Mouse (Mus musculus) heart, embryonic 14.5 days (tissue): ENCODE measurements at regions not wholly inside any gene's neighbourhood (a gene's known extent, or its start where the extent isn't known, plus 50 kb on each side); places are given as distances from the start of the nearest gene placed in this dataset.

ENCODE experiments used
- ATAC-seq: fragments of 200-750 bp; cut with Nextera tagmentation; 2 replicates; pipeline ENCODE4 v1.8.0; 2017; ENCODE audit warnings: low read depth, moderate TSS enrichment; ENCODE audit not compliant: insufficient number of reproducible peaks, insufficient read depth, low FRiP score
- H3K27ac ChIP-seq, 2 experiments: fragments of 200-500 bp in 1 of 2; fragments of 300-500 bp in 1 of 2; sonication (generic) in 1 of 2; replicated peaks in 1 of 2; 2 replicates each; pipeline ENCODE4 v1.5.1; 2012 to 2014; ENCODE audit warnings: low read depth in 2 of 2, low read length in 2 of 2, control low read depth in 1 of 2, mild to moderate bottlenecking in 1 of 2, mixed read lengths in 1 of 2; ENCODE audit not compliant: control insufficient read depth in 1 of 2, insufficient read depth in 1 of 2
- H3K27me3 ChIP-seq: fragments of 300-500 bp; sonication (generic); 2 replicates; pipeline ENCODE4 v1.6.1; 2014; ENCODE audit warnings: mild to moderate bottlenecking, low read length, control low read depth; ENCODE audit not compliant: control insufficient read depth, insufficient read depth
- H3K36me3 ChIP-seq: fragments of 300-500 bp; sonication (generic); 2 replicates; pipeline ENCODE4 v1.6.1; 2014; ENCODE audit warnings: mild to moderate bottlenecking, control low read depth, low read length, mixed read lengths; ENCODE audit not compliant: control insufficient read depth, insufficient read depth
- H3K4me1 ChIP-seq, 2 experiments: fragments of 200-500 bp in 1 of 2; fragments of 300-500 bp in 1 of 2; sonication (generic) in 1 of 2; 2 replicates each; pipeline ENCODE4 v1.6.1; 2012 to 2014; ENCODE audit warnings: low read length in 2 of 2, control low read depth in 1 of 2, mixed read lengths in 1 of 2; ENCODE audit not compliant: control insufficient read depth in 2 of 2, insufficient read depth in 2 of 2
- H3K4me2 ChIP-seq: fragments of 300-500 bp; sonication (generic); 2 replicates; pipeline ENCODE4 v1.6.1; 2014; ENCODE audit warnings: mild to moderate bottlenecking, low read length
- H3K4me3 ChIP-seq, 2 experiments: fragments of 200-500 bp in 1 of 2; fragments of 300-500 bp in 1 of 2; sonication (generic) in 1 of 2; 2 replicates each; pipeline ENCODE4 v1.5.1; 2012 to 2014; ENCODE audit warnings: low read length in 2 of 2, mild to moderate bottlenecking in 2 of 2, control low read depth in 1 of 2, low read depth in 1 of 2, moderate library complexity in 1 of 2; ENCODE audit not compliant: control insufficient read depth in 1 of 2, insufficient read depth in 1 of 2
- H3K9ac ChIP-seq: fragments of 300-500 bp; sonication (generic); 2 replicates; pipeline ENCODE4 v1.6.1; 2014; ENCODE audit warnings: mild to moderate bottlenecking, low read length
- H3K9me3 ChIP-seq: fragments of 300-500 bp; sonication (generic); 2 replicates; pipeline ENCODE4 v1.6.1; 2016; ENCODE audit warnings: low read length, control low read depth; ENCODE audit not compliant: control insufficient read depth
- WGBS: fragments of 180-500 bp; shearing (Covaris S2); extraction: QIAGEN DNeasy Blood & Tissue Kit; methylation state at CpG from one replicate; pipeline ENCODE4 v1.1.7; 2014; 5-methylcytosine and 5-hydroxymethylcytosine counted together

DNA sequence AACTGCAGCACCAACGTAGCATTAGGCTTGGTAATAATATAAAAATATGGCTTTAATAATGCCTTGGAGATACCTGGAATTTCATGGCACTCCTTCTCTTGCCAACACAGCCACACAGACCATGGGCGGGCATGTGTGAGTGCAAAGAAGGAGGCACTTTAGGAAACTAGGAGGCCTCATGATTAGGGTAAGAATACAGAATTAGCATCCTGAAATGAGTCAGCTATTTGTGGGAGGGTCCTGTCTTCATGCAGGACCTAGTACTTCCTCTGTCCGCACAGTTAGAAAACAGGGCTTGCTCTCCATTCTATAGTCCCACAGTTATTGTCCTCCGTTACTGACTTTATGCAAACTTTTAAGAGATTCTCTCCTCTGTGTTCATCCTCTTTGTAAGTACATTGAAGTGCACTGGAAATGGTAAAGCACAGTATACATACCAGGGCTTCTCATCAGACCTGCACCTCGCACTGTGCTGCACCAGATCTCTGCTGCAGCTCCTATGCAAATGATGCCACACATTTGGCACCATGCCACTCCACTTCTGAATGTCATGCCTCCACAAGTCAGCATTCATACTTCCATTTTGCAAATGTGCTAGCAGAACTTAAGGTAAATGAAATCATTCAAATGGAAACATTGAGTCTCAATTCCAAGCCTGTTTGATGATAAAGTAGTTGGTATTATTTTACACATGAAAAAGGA lies 423.7 kb upstream of the 4930452B06Rik start:
- H3K27ac ChIP-seq, result no peak overlapping the region
- H3K9ac ChIP-seq, result no peak overlapping the region
- H3K4me1 ChIP-seq, result 0 out of 4 replicates have a peak, but pooled peaks cover 0 to 5% of the 10 kb centered on the region in 2 experiments
- no peaks in the 10 kb centered on the region for H3K9me3 ChIP-seq
- H3K4me2 ChIP-seq, result no peak overlapping the region
- no peaks in the 10 kb centered on the region for H3K27me3 ChIP-seq
- 67% methylated on average over 5 of the region's 5 CpGs for WGBS
- no peak for ATAC-seq
- H3K4me3 ChIP-seq, result no peak overlapping the region
- no peaks in the 10 kb centered on the region for H3K36me3 ChIP-seq

DNA sequence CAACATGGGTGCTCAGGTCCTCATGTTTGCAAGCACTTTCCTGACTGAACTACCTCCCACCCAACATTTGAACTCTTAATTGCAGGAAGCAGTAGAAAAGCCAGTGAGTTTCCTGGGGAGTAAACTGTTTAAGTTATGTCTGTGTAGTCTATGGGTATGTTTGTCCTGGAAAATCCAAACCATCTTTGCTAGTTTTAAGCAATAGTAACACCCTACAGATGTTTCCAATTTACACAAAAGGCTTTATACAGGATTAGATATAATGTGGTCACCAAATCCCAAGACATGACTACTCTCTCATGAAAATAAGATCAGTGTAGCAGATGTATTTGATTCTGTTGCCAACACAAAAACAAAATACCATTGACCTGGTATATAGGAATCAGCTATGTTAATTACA lies 421.1 kb upstream of the 4930452B06Rik start:
- Histone ChIP-seq H3K9ac (no peak overlapping the region), H3K27ac (no peak overlapping the region), H3K9me3 (no peaks in the 10 kb centered on the region), H3K4me1 (0 out of 4 replicates have a peak, but pooled peaks cover 0 to 5% of the 10 kb centered on the region in 2 experiments), H3K27me3 (no peaks in the 10 kb centered on the region), H3K4me3 (no peak overlapping the region), H3K36me3 (no peaks in the 10 kb centered on the region), H3K4me2 (no peak overlapping the region)
- ATAC-seq, result no peak

DNA sequence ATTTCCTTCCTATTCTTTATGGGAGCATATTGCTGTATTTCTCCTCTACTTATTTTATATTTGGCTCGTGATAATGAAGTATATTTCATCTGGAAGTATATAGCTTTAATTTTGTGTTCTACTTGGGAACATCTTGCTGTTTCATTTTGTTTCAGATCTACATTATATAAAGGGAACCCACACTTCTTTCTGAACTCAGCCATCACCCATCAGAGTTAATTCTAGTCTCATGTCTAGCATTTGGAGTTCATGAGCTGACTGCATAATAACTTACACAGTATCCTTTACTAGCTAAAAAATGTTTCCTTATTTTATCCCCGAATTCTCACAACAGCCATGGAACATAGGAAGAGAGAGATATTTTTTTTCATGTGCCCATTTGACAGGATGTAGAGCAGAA lies 413.6 kb upstream of the 4930452B06Rik start:
- no peak for ATAC-seq
- Histone ChIP-seq H3K27me3 (no peaks in the 10 kb centered on the region), H3K9ac (no peak overlapping the region), H3K27ac (no peak overlapping the region), H3K9me3 (no peaks in the 10 kb centered on the region), H3K4me1 (no peaks in the 10 kb centered on the region), H3K36me3 (no peaks in the 10 kb centered on the region), H3K4me3 (no peak overlapping the region), H3K4me2 (no peak overlapping the region)
- 57% methylated on average over 2 of the region's 2 CpGs for WGBS

DNA sequence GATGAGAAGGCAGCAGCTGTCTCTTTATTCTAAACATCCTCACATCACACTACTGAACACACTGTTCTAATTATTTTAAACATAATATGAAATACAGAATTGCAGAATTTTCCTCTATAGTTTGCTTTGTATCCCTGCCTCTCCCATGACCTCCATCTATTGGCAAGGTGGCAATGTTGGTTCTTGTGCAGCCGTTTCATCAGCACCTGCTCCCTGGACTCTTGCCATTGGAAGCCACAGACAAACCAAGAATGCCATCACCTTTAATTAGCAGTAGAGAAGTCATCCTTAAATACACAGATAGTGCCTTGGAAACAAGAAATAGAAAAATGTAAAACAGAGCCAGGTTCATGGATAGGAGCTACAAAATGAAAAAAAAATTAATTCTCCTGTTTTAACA lies 413.0 kb upstream of the 4930452B06Rik start:
- WGBS, result 74% methylated on average over 1 of the region's 1 CpGs
- ATAC-seq, result no peak
- Histone ChIP-seq H3K4me1 (no peaks in the 10 kb centered on the region), H3K4me3 (no peak overlapping the region), H3K4me2 (no peak overlapping the region), H3K27me3 (no peaks in the 10 kb centered on the region), H3K27ac (no peak overlapping the region), H3K9ac (no peak overlapping the region), H3K36me3 (no peaks in the 10 kb centered on the region), H3K9me3 (no peaks in the 10 kb centered on the region)

DNA sequence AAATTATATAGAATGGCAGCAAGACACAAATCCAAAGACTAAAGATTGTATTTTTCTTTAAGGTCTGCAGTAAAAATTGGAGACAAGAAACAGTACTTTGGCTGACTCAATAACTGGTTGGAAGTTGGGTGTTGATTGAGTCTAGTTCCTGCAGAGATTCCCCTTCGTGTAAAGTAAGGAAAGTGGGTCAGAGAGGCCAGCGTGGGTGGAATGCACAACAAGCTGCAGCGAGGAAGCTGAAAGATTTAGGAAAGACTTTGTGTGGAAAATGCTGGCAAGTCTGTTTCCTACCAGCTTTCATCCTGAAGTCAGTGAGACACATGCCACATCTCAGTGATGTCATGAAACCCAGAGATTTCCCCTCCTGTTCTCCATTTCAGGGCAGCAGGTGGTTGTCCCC lies 405.1 kb upstream of the 4930452B06Rik start:
- no peaks in the 10 kb centered on the region for H3K36me3 ChIP-seq
- no peaks in the 10 kb centered on the region; a peak in 1 of 4 replicates for H3K4me1 ChIP-seq
- no peak overlapping the region for H3K4me3 ChIP-seq
- H3K27ac ChIP-seq, result no peak overlapping the region
- H3K9ac ChIP-seq, result no peak overlapping the region
- no peak overlapping the region for H3K4me2 ChIP-seq
- no peaks in the 10 kb centered on the region for H3K9me3 ChIP-seq
- WGBS, result 59% methylated on average over 3 of the region's 3 CpGs
- H3K27me3 ChIP-seq, result no peaks in the 10 kb centered on the region
- ATAC-seq, result no peak

DNA sequence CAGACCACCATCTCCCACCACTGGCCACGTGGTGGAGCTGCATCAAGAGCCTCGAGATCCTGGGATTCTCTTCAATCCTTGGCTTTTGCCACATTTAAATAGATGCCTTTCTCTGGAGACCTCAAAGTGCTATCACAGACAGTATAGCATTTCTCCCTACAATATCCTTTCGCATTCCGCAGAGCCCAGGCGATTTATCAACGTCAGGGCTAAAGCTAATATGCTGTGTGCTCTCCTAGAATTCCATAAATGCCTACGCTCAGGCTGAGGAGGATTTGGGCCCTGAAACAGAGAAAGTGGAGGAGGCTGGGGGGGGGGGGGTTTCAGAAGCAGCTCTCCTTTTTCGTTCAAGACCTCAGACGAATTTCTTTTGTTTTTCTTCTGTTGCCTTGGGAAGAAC lies 394.0 kb upstream of the 4930452B06Rik start:
- Histone ChIP-seq H3K4me2 (no peak overlapping the region), H3K27ac (no peak overlapping the region), H3K4me3 (no peak overlapping the region), H3K36me3 (no peaks in the 10 kb centered on the region), H3K27me3 (no peaks in the 10 kb centered on the region), H3K9ac (no peak overlapping the region), H3K4me1 (no peaks in the 10 kb centered on the region), H3K9me3 (no peaks in the 10 kb centered on the region)
- no peak for ATAC-seq
- 57% methylated on average over 9 of the region's 9 CpGs for WGBS

DNA sequence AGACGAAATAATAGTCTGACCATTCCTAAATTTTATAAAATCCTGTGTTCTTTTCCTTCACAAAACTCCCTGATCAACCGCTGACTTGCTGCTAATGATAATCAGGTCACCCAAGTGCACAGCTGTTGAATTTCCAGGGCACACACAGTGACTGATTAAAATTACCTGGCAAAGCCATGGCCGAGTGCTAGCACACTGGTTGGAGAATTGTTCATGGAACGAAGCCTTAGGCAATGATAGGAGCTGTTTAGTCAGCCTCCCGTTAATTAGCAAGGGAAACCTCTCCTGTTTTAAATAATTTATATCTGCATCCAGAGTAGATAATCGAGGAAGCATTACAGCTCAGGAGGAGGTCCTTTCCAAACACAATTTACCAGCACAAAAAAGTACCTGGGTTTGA lies 362.8 kb upstream of the 4930452B06Rik start:
- Histone ChIP-seq H3K27ac (no peak overlapping the region), H3K9me3 (no peaks in the 10 kb centered on the region), H3K9ac (no peak overlapping the region), H3K4me3 (no peak overlapping the region), H3K4me1 (no peaks in the 10 kb centered on the region), H3K36me3 (no peaks in the 10 kb centered on the region), H3K4me2 (no peak overlapping the region), H3K27me3 (no peaks in the 10 kb centered on the region)
- 73% methylated on average over 6 of the region's 6 CpGs for WGBS
- no peak for ATAC-seq

DNA sequence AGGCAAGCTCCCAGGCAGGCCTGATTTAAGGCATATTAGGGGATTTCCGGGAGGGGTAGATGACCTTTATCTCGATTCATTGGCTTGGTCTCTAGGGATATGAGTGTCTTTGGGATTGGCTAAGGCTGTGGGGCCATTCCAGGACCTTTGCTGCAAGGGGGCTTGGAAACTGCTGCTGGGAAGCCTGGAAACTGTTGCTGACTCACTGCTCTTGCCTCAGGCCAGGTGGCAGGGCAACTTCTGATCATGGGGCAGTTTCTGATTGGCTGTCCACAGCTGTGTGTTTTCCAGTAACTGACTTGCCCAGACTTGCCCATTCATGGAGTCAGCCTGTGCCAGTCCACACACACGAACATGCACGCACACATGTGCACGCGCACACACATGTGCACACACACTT lies 349.8 kb upstream of the 4930452B06Rik start:
- ATAC-seq, result no peak

More for the DNA sequence above, 349.8 kb upstream of the 4930452B06Rik start:
- H3K27ac ChIP-seq, result no peak overlapping the region
- H3K9ac ChIP-seq, result no peak overlapping the region
- no peaks in the 10 kb centered on the region for H3K4me1 ChIP-seq
- H3K27me3 ChIP-seq, result no peaks in the 10 kb centered on the region
- WGBS, result 87% methylated on average over 6 of the region's 6 CpGs
- no peak overlapping the region for H3K4me3 ChIP-seq
- H3K36me3 ChIP-seq, result no peaks in the 10 kb centered on the region
- no peaks in the 10 kb centered on the region for H3K9me3 ChIP-seq
- no peak overlapping the region for H3K4me2 ChIP-seq
